ENCODE assay signal across 31 mouse cellular contexts in genomic region chr2:180311147-180311546, GRCm38 (mm10). TPM values are rescaled to one million over a fixed set of nuclear protein-coding genes. Genes with fewer than 3 reads are reported as not detected.
DNase-seq lines count a peak whose midpoint lies in the region; ATAC-seq lines count a peak whose summit lies in the region.
"Had no signal": no experiment of that assay in that cellular context is flagged by ENCODE, and none has a peak within 500 bp of the region (broad histone marks: within the 10 kb centered on the region; RNA-seq: fewer than 3 reads in every experiment).

No protein-coding gene starts in this region.

- H3K9ac ChIP-seq in heart, embryonic 11.5 days (ENCODE audit: low read depth, low read length), result no peak overlapping the region
- no peak overlapping the region for H3K9ac ChIP-seq in heart, embryonic 15.5 days
- no peak overlapping the region for H3K9ac ChIP-seq in forebrain, embryonic 15.5 days (replicated peaks)
- H3K9ac ChIP-seq: hindbrain, embryonic 12.5 days; intestine, embryonic 15.5 days; limb, embryonic 15.5 days; liver, embryonic 13.5 days; midbrain, embryonic 12.5 days; neural tube, embryonic 12.5 days; stomach, embryonic 15.5 days had no signal

- H3K4me3 ChIP-seq in heart, embryonic 11.5 days (ENCODE audit: low read depth, low read length), result no peak overlapping the region
- no peak overlapping the region for H3K4me3 ChIP-seq in heart, embryonic 15.5 days
- no peak overlapping the region for H3K4me3 ChIP-seq in forebrain, embryonic 15.5 days
- H3K4me3 ChIP-seq: hindbrain, embryonic 12.5 days; intestine, embryonic 15.5 days; limb, embryonic 10.5 days; limb, embryonic 15.5 days; liver, embryonic 13.5 days; midbrain, embryonic 12.5 days; myocyte; neural tube, embryonic 12.5 days; stomach, embryonic 15.5 days had no signal

- no peaks in the 10 kb centered on the region for H3K36me3 ChIP-seq in heart, embryonic 11.5 days (ENCODE audit: control insufficient read depth, insufficient read depth, low read length)
- no peaks in the 10 kb centered on the region for H3K36me3 ChIP-seq in heart, embryonic 15.5 days
- H3K36me3 ChIP-seq in forebrain, embryonic 15.5 days, result no peaks in the 10 kb centered on the region
- H3K36me3 ChIP-seq: hindbrain, embryonic 12.5 days; intestine, embryonic 15.5 days; limb, embryonic 10.5 days; limb, embryonic 15.5 days; liver, embryonic 13.5 days; midbrain, embryonic 12.5 days; neural tube, embryonic 12.5 days; stomach, embryonic 15.5 days had no signal

- WGBS in heart, embryonic 11.5 days (ENCODE audit: insufficient replicate concordance), result 34% methylated on average over 4 of the region's 4 CpGs
- 27% methylated on average over 4 of the region's 4 CpGs for WGBS in heart, embryonic 15.5 days
- 84% methylated on average over 4 of the region's 4 CpGs for WGBS in forebrain, embryonic 15.5 days

- no peak overlapping the region for H3K27ac ChIP-seq in heart, embryonic 11.5 days (ENCODE audit: low read depth, low read length)
- H3K27ac ChIP-seq in heart, embryonic 15.5 days, result peak overlapping the region; percentile 40; the same call in 1 of the 2 replicates
- H3K27ac ChIP-seq in forebrain, embryonic 15.5 days (replicated peaks), result no peak overlapping the region
- H3K27ac ChIP-seq: hindbrain, embryonic 12.5 days; hindbrain, postnatal 0 days; intestine, embryonic 15.5 days; kidney, postnatal 0 days; limb, embryonic 10.5 days; limb, embryonic 15.5 days; liver, embryonic 13.5 days; midbrain, embryonic 12.5 days; neural tube, embryonic 12.5 days; stomach, embryonic 15.5 days had no signal

- peak; percentile 96 for DNase-seq in heart, adult 11 months
- peak; percentile 30 for DNase-seq in MN1 (ENCODE audit: low spot score)
- DNase-seq in heart, adult 9 months (ENCODE audit: low spot score in 2 of 2), result peak; percentile 30 to 39
- DNase-seq in cerebellum, postnatal 36 days, result no peak
- DNase-seq in retina, postnatal 1 day, result no peak
- DNase-seq: cerebellum, adult 8-10 months; cerebellum, postnatal 25 days; gastrocnemius, postnatal 25 days; kidney, adult 2 months; kidney, postnatal 4 days; liver, embryonic 13.5 days; lung, adult 2 months; right cerebral cortex, postnatal 14 days; thymus, adult 18-20 months; thymus, postnatal 25 days had no signal

- no peak overlapping the region for H3K4me2 ChIP-seq in heart, embryonic 11.5 days
- H3K4me2 ChIP-seq in heart, embryonic 15.5 days, result no peak overlapping the region
- H3K4me2 ChIP-seq in forebrain, embryonic 15.5 days (replicated peaks), result no peak overlapping the region
- H3K4me2 ChIP-seq: hindbrain, embryonic 12.5 days; intestine, embryonic 15.5 days; limb, embryonic 15.5 days; liver, embryonic 13.5 days; midbrain, embryonic 12.5 days; neural tube, embryonic 12.5 days; stomach, embryonic 15.5 days had no signal

- no peaks in the 10 kb centered on the region for H3K9me3 ChIP-seq in heart, embryonic 11.5 days (replicated peaks; ENCODE audit: control insufficient read depth, low read length)
- H3K9me3 ChIP-seq in heart, embryonic 15.5 days (replicated peaks), result no peaks in the 10 kb centered on the region
- H3K9me3 ChIP-seq in forebrain, embryonic 15.5 days, result no peaks in the 10 kb centered on the region
- H3K9me3 ChIP-seq: hindbrain, embryonic 12.5 days; intestine, embryonic 15.5 days; limb, embryonic 10.5 days; limb, embryonic 15.5 days; liver, embryonic 13.5 days; midbrain, embryonic 12.5 days; neural tube, embryonic 12.5 days; stomach, embryonic 15.5 days had no signal

- peaks cover 6% of the 10 kb centered on the region for H3K4me1 ChIP-seq in heart, embryonic 11.5 days (ENCODE audit: control insufficient read depth, insufficient read depth, low read length)
- H3K4me1 ChIP-seq in heart, embryonic 15.5 days (replicated peaks), result peaks cover 17% of the 10 kb centered on the region
- H3K4me1 ChIP-seq in forebrain, embryonic 15.5 days, result no peaks in the 10 kb centered on the region
- H3K4me1 ChIP-seq: hindbrain, embryonic 12.5 days; limb, embryonic 15.5 days; liver, embryonic 13.5 days; midbrain, embryonic 12.5 days; neural tube, embryonic 12.5 days had no signal

- no peak for ATAC-seq in heart, embryonic 11.5 days (replicated peaks; ENCODE audit: insufficient number of reproducible peaks, low FRiP score, low TSS enrichment)
- peak; percentile 31; the same call in 1 of the 2 replicates for ATAC-seq in heart, embryonic 15.5 days (replicated peaks; ENCODE audit: insufficient number of reproducible peaks, insufficient read depth, low FRiP score, low read depth)
- ATAC-seq in forebrain, embryonic 15.5 days (replicated peaks), result no peak
- ATAC-seq: forebrain, embryonic 14.5 days; hindbrain, postnatal 0 days; intestine, embryonic 15.5 days had no signal

- no peaks in the 10 kb centered on the region for H3K27me3 ChIP-seq in heart, embryonic 11.5 days (ENCODE audit: control insufficient read depth, insufficient read depth, low read length)
- no peaks in the 10 kb centered on the region for H3K27me3 ChIP-seq in heart, embryonic 15.5 days
- H3K27me3 ChIP-seq in forebrain, embryonic 15.5 days, result no peaks in the 10 kb centered on the region
- H3K27me3 ChIP-seq: hindbrain, embryonic 12.5 days; intestine, embryonic 15.5 days; limb, embryonic 15.5 days; liver, embryonic 13.5 days; neural tube, embryonic 12.5 days; stomach, embryonic 15.5 days had no signal

RNA-seq across cellular contexts. Expression of gene Rbbp8nl, which starts 21.5 kb away (rescaled TPM):
- 0.10 TPM in 1 of 2 replicates, not detected in the other for polyA plus RNA-seq in heart, embryonic 11.5 days (2014; fragmentation: Nextera tagmentation; extraction: Ambion mirVana)
- polyA plus RNA-seq in heart, embryonic 15.5 days (2015; fragmentation: Nextera tagmentation; extraction: Ambion mirVana), result 0.06 and 0.28 TPM in 2 replicates
- polyA plus RNA-seq in forebrain, embryonic 15.5 days (2015; fragmentation: Nextera tagmentation; extraction: Ambion mirVana), result not detected in 2 replicates
- polyA plus RNA-seq: forebrain, embryonic 14.5 days; hindbrain, postnatal 0 days; liver, embryonic 13.5 days; midbrain, postnatal 0 days; myocyte had no signal

RNA-seq across cellular contexts. Expression of gene Gata5, which starts 23.4 kb away (rescaled TPM):
- polyA plus RNA-seq in heart, embryonic 11.5 days (2014; fragmentation: Nextera tagmentation; extraction: Ambion mirVana), result 25.7 and 28.0 TPM in 2 replicates
- polyA plus RNA-seq in heart, embryonic 15.5 days (2015; fragmentation: Nextera tagmentation; extraction: Ambion mirVana), result 5.3 and 7.9 TPM in 2 replicates
- polyA plus RNA-seq in forebrain, embryonic 15.5 days (2015; fragmentation: Nextera tagmentation; extraction: Ambion mirVana), result not detected in 2 replicates
- polyA plus RNA-seq: forebrain, embryonic 14.5 days; frontal cortex, adult 2 months; hindbrain, postnatal 0 days; limb, embryonic 15.5 days; midbrain, embryonic 12.5 days; midbrain, postnatal 0 days; myocyte; neural tube, embryonic 12.5 days had no signal

RNA-seq across cellular contexts. Expression of gene Cables2, which starts 37.9 kb away (rescaled TPM):
- polyA plus RNA-seq in heart, embryonic 11.5 days (2014; fragmentation: Nextera tagmentation; extraction: Ambion mirVana), result 11.8 TPM in 2 replicates
- polyA plus RNA-seq in heart, embryonic 15.5 days (2015; fragmentation: Nextera tagmentation; extraction: Ambion mirVana), result 8.4 and 10.5 TPM in 2 replicates
- polyA plus RNA-seq in forebrain, embryonic 15.5 days (2015; fragmentation: Nextera tagmentation; extraction: Ambion mirVana), result 18.4 and 21.6 TPM in 2 replicates

RNA-seq across cellular contexts. Expression of gene Rps21, which starts 54.0 kb away (rescaled TPM):
- 347 and 390 TPM in 2 replicates for polyA plus RNA-seq in heart, embryonic 11.5 days (2014; fragmentation: Nextera tagmentation; extraction: Ambion mirVana)
- polyA plus RNA-seq in heart, embryonic 15.5 days (2015; fragmentation: Nextera tagmentation; extraction: Ambion mirVana), result 259 and 352 TPM in 2 replicates
- polyA plus RNA-seq in forebrain, embryonic 15.5 days (2015; fragmentation: Nextera tagmentation; extraction: Ambion mirVana), result 407 and 432 TPM in 2 replicates

Comparison
In these comparisons a context has a peak if more than half of its experiments do, and no peak if none do; other contexts are left out.
1. DNase-seq: peak in heart, adult 11 months (single experiment), MN1 (single experiment) and heart, adult 9 months (2 of 2); none in cerebellum, postnatal 36 days (0 of 2) and retina, postnatal 1 day (single experiment).